Mouse (Mus musculus) heart, embryonic 13.5 days (tissue): ENCODE measurements around the gene Tmem72. TPM values are rescaled to one million over a fixed set of nuclear protein-coding genes. Genes with fewer than 3 reads are reported as not detected.

Experiments used
- ATAC-seq: fragments of 200-750 bp; cut with Nextera tagmentation; 2 replicates; pipeline ENCODE4 v1.8.0; 2017; ENCODE audit warnings: moderate TSS enrichment; ENCODE audit not compliant: insufficient number of reproducible peaks, low FRiP score, low TSS enrichment; ENCODE audit errors: extremely low read depth
- H3K27ac ChIP-seq: fragments of 300-500 bp; sonication (generic); replicated peaks from 2 replicates; pipeline ENCODE4 v1.5.1; 2015; ENCODE audit warnings: moderate library complexity, mild to moderate bottlenecking, inconsistent platforms
- H3K27me3 ChIP-seq: fragments of 300-500 bp; sonication (generic); replicated peaks from 2 replicates; pipeline ENCODE4 v1.6.1; 2015; ENCODE audit warnings: mild to moderate bottlenecking, inconsistent platforms
- H3K36me3 ChIP-seq: fragments of 300-500 bp; sonication (generic); 2 replicates; pipeline ENCODE4 v1.6.1; 2015; ENCODE audit warnings: mild to moderate bottlenecking, inconsistent platforms
- H3K4me1 ChIP-seq: fragments of 300-500 bp; sonication (generic); 2 replicates; pipeline ENCODE4 v1.6.1; 2015; ENCODE audit warnings: inconsistent platforms
- H3K4me2 ChIP-seq: fragments of 300-500 bp; sonication (generic); 2 replicates; pipeline ENCODE4 v1.6.1; 2015; ENCODE audit warnings: inconsistent platforms, mild to moderate bottlenecking, moderate library complexity
- H3K4me3 ChIP-seq: fragments of 300-500 bp; sonication (generic); 2 replicates; pipeline ENCODE4 v1.5.1; 2015; ENCODE audit warnings: moderate library complexity, mild to moderate bottlenecking, inconsistent platforms
- H3K9ac ChIP-seq: fragments of 300-500 bp; sonication (generic); 2 replicates; pipeline ENCODE4 v1.6.1; 2015; ENCODE audit warnings: inconsistent platforms, mild to moderate bottlenecking, moderate library complexity
- H3K9me3 ChIP-seq: fragments of 300-500 bp; sonication (generic); 2 replicates; pipeline ENCODE4 v1.6.1; 2016; ENCODE audit warnings: inconsistent platforms
- WGBS: fragments of 180-500 bp; shearing (Covaris S2); methylation state at CpG from one replicate; pipeline ENCODE4 v1.1.7; 2015; ENCODE audit warnings: mixed read lengths; 5-methylcytosine and 5-hydroxymethylcytosine counted together
- polyA plus RNA-seq: library from polyadenylated mRNA; unstranded; fragments of >200 nt; fragmentation: Nextera tagmentation; extraction: Ambion mirVana; gene quantifications from 2 replicates; pipeline ENCODE4 v1.2.1, GENCODE M21; 2015

Tmem72 gene
- polyA plus RNA-seq, 1 experiment from 2014 or later, result 0.04 TPM

DNA sequence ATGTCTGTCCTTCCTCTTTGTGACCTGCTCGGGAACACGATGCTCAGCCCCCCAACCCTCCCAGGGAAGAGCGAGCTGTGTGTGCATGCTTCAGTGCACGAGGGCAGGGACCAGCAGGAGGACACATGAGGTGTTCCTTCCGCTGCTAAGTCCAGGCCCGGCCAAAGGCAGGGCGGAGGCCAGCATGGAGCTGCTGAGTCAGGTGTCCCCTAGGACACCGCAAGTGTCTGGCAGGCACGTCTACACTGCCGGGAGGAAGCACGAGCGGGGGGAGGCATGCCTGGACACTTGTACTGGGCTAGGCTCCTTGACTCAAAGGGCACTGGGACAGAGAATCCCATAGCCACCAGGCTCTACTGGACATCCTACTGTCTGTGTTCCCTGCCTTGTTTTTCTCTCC is 69.0 kb downstream of the Tmem72 start:
- H3K27me3 ChIP-seq, result no peaks in the 10 kb centered on the region
- no peak overlapping the region for H3K27ac ChIP-seq
- no peaks in the 10 kb centered on the region for H3K36me3 ChIP-seq
- no peaks in the 10 kb centered on the region for H3K9me3 ChIP-seq
- 66% methylated on average over 12 of the region's 12 CpGs for WGBS
- ATAC-seq, result no peak
- H3K4me1 ChIP-seq, result peaks cover 62% of the 10 kb centered on the region
- H3K4me2 ChIP-seq, result no peak overlapping the region
- H3K4me3 ChIP-seq, result no peak overlapping the region
- no peak overlapping the region for H3K9ac ChIP-seq

- no peak overlapping the region for H3K4me3 ChIP-seq
- peak overlapping the region; percentile 86 for H3K27ac ChIP-seq
- ATAC-seq, result no peak; the same call in 1 of the 2 replicates
- no peaks in the 10 kb centered on the region for H3K9me3 ChIP-seq
- H3K4me1 ChIP-seq, result peaks cover 41% of the 10 kb centered on the region
- H3K27me3 ChIP-seq, result no peaks in the 10 kb centered on the region
- H3K36me3 ChIP-seq, result no peaks in the 10 kb centered on the region
- no peak overlapping the region for H3K4me2 ChIP-seq
- no peak overlapping the region for H3K9ac ChIP-seq
- 25% methylated on average over 3 of the region's 3 CpGs for WGBS
Measured at GRCm38 (mm10) chr6:116644335-116644734, 72.4 kb downstream of the Tmem72 start.

GRCm38 (mm10) chr6:116643881-116644280 is 72.8 kb downstream of the Tmem72 start:
- Histone ChIP-seq H3K36me3 (no peaks in the 10 kb centered on the region), H3K27me3 (no peaks in the 10 kb centered on the region), H3K27ac (peak overlapping the region; percentile 86), H3K4me2 (no peak overlapping the region), H3K4me1 (peaks cover 44% of the 10 kb centered on the region), H3K9me3 (no peaks in the 10 kb centered on the region), H3K9ac (no peak overlapping the region), H3K4me3 (no peak overlapping the region)
- 53% methylated on average over 4 of the region's 4 CpGs for WGBS
- no peak for ATAC-seq

DNA sequence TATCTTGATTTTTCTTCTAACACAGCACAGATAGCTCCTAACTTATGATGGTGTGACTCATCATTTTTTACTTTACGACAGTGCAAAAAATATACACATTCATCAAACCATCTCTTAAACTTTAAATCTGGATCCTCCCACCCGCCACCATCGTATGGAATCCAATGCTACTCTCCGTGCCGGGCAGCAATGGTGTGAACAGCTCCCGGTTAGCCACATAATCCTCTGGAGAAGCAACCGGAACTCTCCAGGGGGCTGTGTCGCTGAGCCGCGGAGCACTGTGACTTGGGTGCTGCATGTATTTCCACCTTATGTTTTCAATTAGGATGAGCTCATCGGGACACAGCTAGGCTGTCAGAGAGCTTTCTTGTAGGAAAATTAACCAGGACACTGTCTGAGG is 73.8 kb downstream of the Tmem72 start:
- H3K27ac ChIP-seq, result 0 out of 2 replicates have a peak overlapping the region, but pooled peaks have one; percentile 86

DNA sequence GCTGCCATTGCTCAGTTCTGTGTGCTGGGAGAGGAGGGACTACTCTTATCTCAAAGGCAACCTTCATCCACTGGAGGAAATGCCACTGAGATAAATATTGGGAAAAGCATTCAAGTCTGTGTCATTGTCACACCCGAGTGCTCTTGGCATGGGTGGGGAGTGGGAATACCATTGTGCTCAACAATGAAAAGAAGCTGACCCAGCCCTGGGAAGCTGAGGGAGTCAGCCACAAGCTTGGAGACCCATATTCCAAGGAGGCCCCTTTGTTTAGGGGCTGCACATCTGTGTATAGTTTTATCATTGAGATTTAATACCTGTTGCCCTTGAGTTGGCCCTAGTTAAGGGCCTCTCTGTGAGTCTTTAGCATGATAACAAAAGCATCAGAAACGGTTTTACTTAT is 77.0 kb downstream of the Tmem72 start:
- WGBS, result 42% methylated on average over 2 of the region's 2 CpGs

More for the DNA sequence above, 73.8 kb downstream of the Tmem72 start:
- Histone ChIP-seq H3K4me1 (peaks cover 48% of the 10 kb centered on the region), H3K9ac (no peak overlapping the region), H3K27me3 (no peaks in the 10 kb centered on the region), H3K36me3 (no peaks in the 10 kb centered on the region), H3K4me2 (no peak overlapping the region), H3K4me3 (no peak overlapping the region), H3K9me3 (no peaks in the 10 kb centered on the region)
- ATAC-seq, result no peak
- 69% methylated on average over 11 of the region's 11 CpGs for WGBS

GRCm38 (mm10) chr6:116638871-116639270 is 77.8 kb downstream of the Tmem72 start:
- H3K27me3 ChIP-seq, result no peaks in the 10 kb centered on the region
- no peak overlapping the region for H3K9ac ChIP-seq
- no peak for ATAC-seq
- peaks cover 64% of the 10 kb centered on the region for H3K4me1 ChIP-seq
- H3K36me3 ChIP-seq, result no peaks in the 10 kb centered on the region
- 80% methylated on average over 2 of the region's 2 CpGs for WGBS
- H3K9me3 ChIP-seq, result no peaks in the 10 kb centered on the region
- H3K27ac ChIP-seq, result no peak overlapping the region
- no peak overlapping the region for H3K4me3 ChIP-seq
- no peak overlapping the region for H3K4me2 ChIP-seq

More for the DNA sequence above, 77.0 kb downstream of the Tmem72 start:
- no peaks in the 10 kb centered on the region for H3K9me3 ChIP-seq
- no peak overlapping the region for H3K4me3 ChIP-seq
- H3K4me2 ChIP-seq, result no peak overlapping the region
- H3K27ac ChIP-seq, result 0 out of 2 replicates have a peak overlapping the region, but pooled peaks have one; percentile 15
- no peak overlapping the region for H3K9ac ChIP-seq
- H3K4me1 ChIP-seq, result peaks cover 65% of the 10 kb centered on the region
- no peak for ATAC-seq
- no peaks in the 10 kb centered on the region for H3K36me3 ChIP-seq
- no peaks in the 10 kb centered on the region for H3K27me3 ChIP-seq

GRCm38 (mm10) chr6:116637496-116637895 is 79.2 kb downstream of the Tmem72 start:
- Histone ChIP-seq H3K9me3 (no peaks in the 10 kb centered on the region), H3K27ac (no peak overlapping the region), H3K4me2 (no peak overlapping the region), H3K36me3 (no peaks in the 10 kb centered on the region), H3K27me3 (no peaks in the 10 kb centered on the region), H3K4me3 (no peak overlapping the region), H3K4me1 (peaks cover 54% of the 10 kb centered on the region), H3K9ac (no peak overlapping the region)
- no peak for ATAC-seq
- 56% methylated on average over 5 of the region's 5 CpGs for WGBS

- no peak for ATAC-seq
- 71% methylated on average over 9 of the region's 9 CpGs for WGBS
- Histone ChIP-seq H3K4me1 (peaks cover 54% of the 10 kb centered on the region), H3K9ac (no peak overlapping the region), H3K36me3 (no peaks in the 10 kb centered on the region), H3K9me3 (no peaks in the 10 kb centered on the region), H3K27me3 (no peaks in the 10 kb centered on the region), H3K27ac (peak overlapping the region; percentile 98), H3K4me2 (no peak overlapping the region), H3K4me3 (no peak overlapping the region)
Measured at GRCm38 (mm10) chr6:116636581-116637235, 80.0 kb downstream of the Tmem72 start.

GRCm38 (mm10) chr6:116635251-116636180 is 81.2 kb downstream of the Tmem72 start:
- ATAC-seq, result peak; percentile 83
- no peak overlapping the region for H3K4me3 ChIP-seq
- no peaks in the 10 kb centered on the region for H3K36me3 ChIP-seq
- no peaks in the 10 kb centered on the region for H3K9me3 ChIP-seq
- peak overlapping the region; percentile 20 for H3K4me2 ChIP-seq
- peaks cover 54% of the 10 kb centered on the region for H3K4me1 ChIP-seq
- 16% methylated on average over 10 of the region's 10 CpGs for WGBS
- H3K9ac ChIP-seq, result peak overlapping the region; percentile 70
- H3K27me3 ChIP-seq, result no peaks in the 10 kb centered on the region
- H3K27ac ChIP-seq, result peak overlapping the region; percentile 98

- no peak overlapping the region for H3K9ac ChIP-seq
- 89% methylated on average over 17 of the region's 17 CpGs for WGBS
Measured at GRCm38 (mm10) chr6:116633741-116634695, 82.7 kb downstream of the Tmem72 start.

GRCm38 (mm10) chr6:116632129-116632528 is 84.6 kb downstream of the Tmem72 start:
- no peak overlapping the region for H3K9ac ChIP-seq
- H3K27ac ChIP-seq, result no peak overlapping the region
- H3K27me3 ChIP-seq, result no peaks in the 10 kb centered on the region
- 30% methylated on average over 1 of the region's 1 CpGs for whole genome bisulfite sequencing
- H3K4me2 ChIP-seq, result no peak overlapping the region
- no peaks in the 10 kb centered on the region for H3K9me3 ChIP-seq
- no peak for ATAC-seq
- H3K4me1 ChIP-seq, result peaks cover 44% of the 10 kb centered on the region
- H3K4me3 ChIP-seq, result no peak overlapping the region
- no peaks in the 10 kb centered on the region; the same call in 1 of the 2 replicates for H3K36me3 ChIP-seq

More at GRCm38 (mm10) chr6:116633741-116634695, 82.7 kb downstream of the Tmem72 start:
- peak overlapping the region; percentile 98 for H3K27ac ChIP-seq
- no peak overlapping the region for H3K4me3 ChIP-seq
- peaks cover 47% of the 10 kb centered on the region for H3K4me1 ChIP-seq
- H3K4me2 ChIP-seq, result no peak overlapping the region
- ATAC-seq, result no peak
- H3K36me3 ChIP-seq, result no peaks in the 10 kb centered on the region
- H3K9me3 ChIP-seq, result no peaks in the 10 kb centered on the region
- no peaks in the 10 kb centered on the region for H3K27me3 ChIP-seq
